Mouse (Mus musculus) neural tube, embryonic 14.5 days (tissue): ENCODE measurements at regions not wholly inside any gene's neighbourhood (a gene's known extent, or its start where the extent isn't known, plus 50 kb on each side); places are given as distances from the start of the nearest gene placed in this dataset.
A peak's percentile ranks its signal among the peaks of the same experiment; 100 is the strongest.

ENCODE experiments used
- ATAC-seq: fragments of 200-750 bp; cut with Nextera tagmentation; 2 replicates; pipeline ENCODE4 v1.8.0; 2017; ENCODE audit warnings: low read depth, mild to moderate bottlenecking, moderate TSS enrichment, moderate library complexity
- H3K27ac ChIP-seq: fragments of 300-500 bp; sonication (generic); 2 replicates; pipeline ENCODE4 v1.5.1; 2014; ENCODE audit warnings: low read depth, mild to moderate bottlenecking, control low read depth, low read length, moderate library complexity, mixed read lengths
- H3K27me3 ChIP-seq: fragments of 300-500 bp; sonication (generic); 2 replicates; pipeline ENCODE4 v1.6.1; 2014; ENCODE audit warnings: low read length; ENCODE audit not compliant: control insufficient read depth, insufficient read depth
- H3K36me3 ChIP-seq: fragments of 300-500 bp; sonication (generic); 2 replicates; pipeline ENCODE4 v1.6.1; 2014; ENCODE audit warnings: low read length, mixed read lengths; ENCODE audit not compliant: control insufficient read depth, insufficient read depth
- H3K4me1 ChIP-seq: fragments of 300-500 bp; sonication (generic); 2 replicates; pipeline ENCODE4 v1.6.1; 2014; ENCODE audit warnings: low read length; ENCODE audit not compliant: control insufficient read depth, insufficient read depth
- H3K4me2 ChIP-seq: fragments of 300-500 bp; sonication (generic); 2 replicates; pipeline ENCODE4 v1.6.1; 2014; ENCODE audit warnings: mild to moderate bottlenecking, low read depth, low read length, control low read depth
- H3K4me3 ChIP-seq: fragments of 300-500 bp; sonication (generic); 2 replicates; pipeline ENCODE4 v1.5.1; 2014; ENCODE audit warnings: low read depth, low read length, control low read depth, mixed read lengths
- H3K9ac ChIP-seq: fragments of 300-500 bp; sonication (generic); replicated peaks from 2 replicates; pipeline ENCODE4 v1.6.1; 2014; ENCODE audit warnings: low read depth, mild to moderate bottlenecking, control low read depth, low read length, mixed read lengths
- H3K9me3 ChIP-seq: fragments of 300-500 bp; sonication (generic); 2 replicates; pipeline ENCODE4 v1.6.1; 2016; ENCODE audit warnings: low read length; ENCODE audit not compliant: control insufficient read depth
- WGBS: fragments of 180-500 bp; shearing (Covaris S2); extraction: QIAGEN DNeasy Blood & Tissue Kit; methylation state at CpG from one replicate; pipeline ENCODE4 v1.1.7; 2014; 5-methylcytosine and 5-hydroxymethylcytosine counted together

DNA sequence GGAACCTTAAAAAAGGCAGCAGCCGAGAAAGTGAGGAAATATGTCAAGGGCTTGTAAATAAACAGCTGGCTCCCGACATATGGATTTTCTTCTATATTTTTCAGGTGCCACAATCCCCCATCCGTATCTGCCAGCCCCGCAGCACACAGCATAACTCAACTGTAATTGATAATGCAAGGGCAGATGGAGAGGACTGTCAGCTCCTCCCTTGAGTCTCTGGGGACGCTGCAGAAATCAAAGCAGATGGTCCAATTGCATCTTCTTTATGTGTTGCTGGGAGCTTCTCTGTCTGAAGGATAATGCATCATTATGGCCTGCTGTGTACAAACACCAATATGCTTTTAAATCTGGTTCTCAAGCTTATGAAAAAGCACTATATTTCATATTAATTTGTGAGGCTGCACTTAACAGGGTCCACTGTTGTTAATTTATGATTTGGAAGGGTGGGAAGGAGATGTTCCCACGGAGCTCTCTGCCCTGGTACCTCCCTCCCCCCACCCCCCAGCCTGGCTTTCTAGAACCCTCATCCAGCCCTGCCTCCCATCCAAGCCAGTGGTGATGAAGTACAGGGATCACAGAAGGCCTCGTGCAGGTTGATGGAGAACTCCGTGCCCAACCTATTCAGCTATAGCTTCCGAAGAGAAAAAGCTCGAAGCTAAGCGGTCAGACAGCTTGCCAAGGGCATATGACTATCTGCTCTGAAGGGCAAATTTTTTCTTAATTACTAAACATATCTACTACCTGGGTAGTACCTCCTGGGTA is 603.7 kb downstream of the Tox3 start:
- no peaks in the 10 kb centered on the region; the same call in 1 of the 2 replicates for H3K4me1 ChIP-seq
- no peaks in the 10 kb centered on the region for H3K36me3 ChIP-seq
- 39% methylated on average over 11 of the region's 11 CpGs for WGBS
- ATAC-seq, result peak; percentile 73; the same call in 1 of the 2 replicates
- no peak overlapping the region for H3K4me3 ChIP-seq
- no peak overlapping the region for H3K9ac ChIP-seq
- no peaks in the 10 kb centered on the region for H3K27me3 ChIP-seq
- H3K27ac ChIP-seq, result no peak overlapping the region
- no peak overlapping the region for H3K4me2 ChIP-seq
- H3K9me3 ChIP-seq, result no peaks in the 10 kb centered on the region

DNA sequence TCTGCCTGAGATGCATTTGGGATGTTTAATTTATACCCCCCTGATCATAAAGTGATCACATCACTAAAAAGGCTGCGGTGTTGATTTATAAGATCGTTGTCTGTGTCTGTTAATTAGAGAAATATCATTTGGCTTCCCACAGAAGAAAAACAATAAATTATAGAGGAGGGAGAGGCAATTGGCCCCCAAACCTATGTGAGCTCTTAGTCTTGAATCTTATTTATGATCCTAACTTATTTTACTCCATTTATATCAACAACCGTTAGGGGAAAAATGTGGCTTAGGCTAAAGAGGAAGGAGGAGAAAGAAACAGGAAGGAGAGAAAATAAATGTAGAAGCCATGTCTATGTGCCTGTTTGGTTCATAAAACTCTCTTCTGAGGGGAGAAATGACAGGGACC is 609.5 kb downstream of the Tox3 start:
- no peak overlapping the region for H3K27ac ChIP-seq
- no peaks in the 10 kb centered on the region for H3K9me3 ChIP-seq
- WGBS, result 66% methylated on average over 3 of the region's 3 CpGs
- no peak overlapping the region for H3K9ac ChIP-seq
- H3K4me3 ChIP-seq, result no peak overlapping the region
- no peaks in the 10 kb centered on the region for H3K36me3 ChIP-seq
- ATAC-seq, result no peak
- no peaks in the 10 kb centered on the region for H3K27me3 ChIP-seq
- H3K4me2 ChIP-seq, result no peak overlapping the region
- no peaks in the 10 kb centered on the region for H3K4me1 ChIP-seq

DNA sequence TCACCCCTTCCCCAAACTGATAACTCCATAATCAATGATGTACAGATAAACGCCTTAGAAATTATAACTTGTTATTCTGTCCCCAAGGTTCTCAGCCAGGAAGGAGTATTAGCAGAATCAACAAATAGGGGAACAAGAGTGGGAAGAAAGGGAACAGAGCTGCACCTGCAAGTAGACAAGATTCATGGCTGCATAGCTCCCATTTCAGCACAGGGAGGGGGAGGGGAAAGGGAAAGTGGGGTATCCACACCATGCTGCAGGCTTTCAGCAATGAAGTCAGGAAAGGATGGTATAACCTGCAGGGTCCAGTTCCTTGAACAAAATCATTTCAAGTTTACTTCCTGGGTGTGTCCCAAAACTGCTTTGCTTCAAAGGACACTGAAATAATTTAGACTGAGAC is 610.5 kb downstream of the Tox3 start:
- whole genome bisulfite sequencing, result 90% methylated on average over 1 of the region's 1 CpGs
- no peaks in the 10 kb centered on the region for H3K36me3 ChIP-seq
- H3K4me3 ChIP-seq, result no peak overlapping the region
- no peaks in the 10 kb centered on the region for H3K27me3 ChIP-seq
- no peak overlapping the region for H3K4me2 ChIP-seq
- H3K9ac ChIP-seq, result no peak overlapping the region
- H3K27ac ChIP-seq, result no peak overlapping the region
- no peaks in the 10 kb centered on the region for H3K9me3 ChIP-seq
- no peaks in the 10 kb centered on the region for H3K4me1 ChIP-seq
- ATAC-seq, result no peak

DNA sequence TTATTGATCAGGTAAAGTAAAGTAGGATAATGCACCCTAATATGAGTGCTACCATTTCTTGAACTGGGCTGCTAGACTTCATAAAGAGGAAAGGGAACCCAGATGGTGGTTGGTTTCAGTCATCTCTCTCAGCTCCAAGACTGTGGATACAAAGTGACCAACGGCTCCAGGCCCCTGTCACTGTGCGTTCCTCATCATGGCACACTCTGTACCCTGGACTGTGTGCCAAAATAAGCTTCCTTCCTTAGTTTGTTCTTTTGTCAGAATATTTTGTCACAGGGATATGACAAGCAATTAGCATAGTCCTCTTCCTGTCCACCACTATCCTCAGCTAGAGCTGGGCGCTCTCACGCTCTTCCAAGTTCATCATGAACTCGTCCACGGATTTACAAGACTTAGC is 620.9 kb downstream of the Tox3 start:
- ATAC-seq, result no peak
- Histone ChIP-seq H3K36me3 (no peaks in the 10 kb centered on the region), H3K27ac (no peak overlapping the region), H3K4me1 (no peaks in the 10 kb centered on the region), H3K27me3 (no peaks in the 10 kb centered on the region), H3K9ac (no peak overlapping the region), H3K4me3 (no peak overlapping the region), H3K9me3 (no peaks in the 10 kb centered on the region), H3K4me2 (no peak overlapping the region)
- 96% methylated on average over 6 of the region's 6 CpGs for WGBS

DNA sequence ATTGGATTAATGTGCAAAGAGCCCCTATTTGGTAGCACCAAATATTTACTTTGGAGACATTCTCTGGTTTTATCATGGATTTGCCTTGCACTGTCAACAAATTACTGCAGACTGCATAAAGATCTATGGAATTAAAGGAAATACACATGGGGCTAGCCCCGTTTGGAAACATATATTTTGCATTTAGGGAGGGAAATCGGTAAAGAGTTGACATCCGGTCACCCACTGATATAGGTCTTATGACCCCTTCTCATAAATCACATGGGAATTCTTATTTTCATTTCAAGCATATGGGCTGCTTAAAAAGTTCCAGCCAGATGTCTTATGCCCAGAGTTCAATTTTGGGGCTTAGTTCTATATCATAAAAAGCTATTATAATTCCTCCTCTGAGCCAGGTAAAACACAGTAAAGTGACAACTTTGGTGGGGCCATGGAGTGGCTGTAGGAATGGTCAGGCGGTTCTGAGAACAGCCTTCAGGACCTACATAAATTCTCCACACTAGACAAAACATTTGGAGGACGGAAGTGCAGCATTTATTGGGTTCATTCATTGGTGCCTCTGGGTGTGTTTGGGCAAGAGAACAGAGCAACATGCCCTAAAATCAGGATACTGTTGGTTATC is 626.3 kb downstream of the Tox3 start:
- no peak overlapping the region for H3K27ac ChIP-seq
- H3K9me3 ChIP-seq, result no peaks in the 10 kb centered on the region
- no peak for ATAC-seq
- no peak overlapping the region for H3K4me3 ChIP-seq
- H3K9ac ChIP-seq, result no peak overlapping the region
- WGBS, result 85% methylated on average over 5 of the region's 5 CpGs
- no peaks in the 10 kb centered on the region for H3K27me3 ChIP-seq
- no peaks in the 10 kb centered on the region for H3K4me1 ChIP-seq
- no peaks in the 10 kb centered on the region for H3K36me3 ChIP-seq
- no peak overlapping the region for H3K4me2 ChIP-seq

DNA sequence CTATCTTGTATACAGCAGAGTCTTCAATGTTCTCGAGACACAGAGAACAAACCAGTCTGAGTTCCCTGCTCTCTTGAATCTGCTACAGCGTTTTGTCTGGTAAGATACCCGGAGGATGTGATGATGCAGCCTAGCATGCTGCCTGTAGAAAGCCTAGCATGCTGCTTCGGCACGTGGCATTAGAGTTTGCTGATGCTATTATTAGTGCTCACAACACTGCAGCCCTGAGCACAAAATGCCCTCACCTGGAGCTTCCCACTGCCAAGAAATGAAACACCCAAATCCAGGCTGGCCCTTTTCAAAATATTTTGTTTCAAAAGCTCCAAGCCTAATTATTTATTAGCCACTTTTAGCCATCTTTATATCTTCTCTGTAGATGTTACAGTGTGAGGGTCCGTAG is 634.3 kb downstream of the Tox3 start:
- Histone ChIP-seq H3K27me3 (no peaks in the 10 kb centered on the region), H3K4me2 (no peak overlapping the region), H3K27ac (no peak overlapping the region), H3K9me3 (no peaks in the 10 kb centered on the region), H3K4me3 (no peak overlapping the region), H3K4me1 (no peaks in the 10 kb centered on the region), H3K36me3 (no peaks in the 10 kb centered on the region), H3K9ac (no peak overlapping the region)
- ATAC-seq, result no peak
- 83% methylated on average over 6 of the region's 6 CpGs for WGBS

DNA sequence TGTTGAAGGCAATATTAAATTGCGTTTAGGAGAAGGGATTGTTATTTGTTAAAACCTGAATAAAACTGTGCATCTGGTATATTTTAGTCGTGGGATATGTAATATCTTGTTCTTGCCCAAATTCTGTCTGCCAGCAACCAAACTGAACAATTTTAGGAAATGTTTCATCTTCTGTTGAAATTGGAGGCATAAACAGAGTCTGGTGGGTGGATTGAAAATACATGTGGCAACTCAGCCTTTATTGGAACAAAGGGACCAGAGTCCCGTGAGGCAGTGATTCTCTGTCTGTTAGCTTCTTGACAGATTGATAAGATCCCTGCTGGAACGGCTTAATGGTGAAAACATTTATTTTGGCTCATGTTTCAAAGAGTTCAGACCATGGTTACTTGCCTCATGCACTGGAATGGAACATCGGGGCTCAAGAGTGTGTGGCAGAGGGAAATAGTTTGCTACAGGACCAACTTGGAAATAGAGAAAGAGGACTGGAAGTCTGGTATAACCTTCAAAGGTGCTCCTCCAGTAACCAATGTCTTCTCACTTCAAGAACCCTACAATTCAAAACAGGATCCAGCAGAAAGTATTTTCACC is 640.7 kb downstream of the Tox3 start:
- no peak overlapping the region for H3K27ac ChIP-seq
- no peaks in the 10 kb centered on the region for H3K4me1 ChIP-seq
- H3K4me3 ChIP-seq, result no peak overlapping the region
- no peaks in the 10 kb centered on the region for H3K27me3 ChIP-seq
- no peak for ATAC-seq
- no peak overlapping the region for H3K4me2 ChIP-seq
- H3K9ac ChIP-seq, result no peak overlapping the region
- 60% methylated on average over 5 of the region's 5 CpGs for WGBS
- H3K36me3 ChIP-seq, result no peaks in the 10 kb centered on the region
- H3K9me3 ChIP-seq, result no peaks in the 10 kb centered on the region

DNA sequence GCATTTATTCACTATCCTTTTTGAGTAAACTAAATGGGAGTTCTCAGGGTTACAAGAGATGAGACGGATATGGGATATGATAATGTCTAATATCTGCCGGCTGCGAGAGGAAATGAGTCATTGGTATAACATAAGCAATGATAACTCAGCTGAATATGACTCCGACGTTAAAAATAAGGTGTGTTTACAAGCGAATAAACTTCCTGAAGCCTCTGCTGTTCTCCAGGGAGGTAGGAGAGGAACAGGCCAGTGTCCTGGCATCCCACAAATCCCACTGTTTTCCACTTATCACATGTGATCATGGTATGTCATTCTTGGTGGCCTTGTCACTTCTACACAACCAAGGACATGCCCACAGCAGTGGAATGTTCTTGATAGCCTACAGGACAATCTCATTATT is 641.7 kb upstream of the Sall1 start:
- no peaks in the 10 kb centered on the region for H3K4me1 ChIP-seq
- no peak overlapping the region for H3K4me3 ChIP-seq
- H3K9me3 ChIP-seq, result no peaks in the 10 kb centered on the region
- H3K27me3 ChIP-seq, result no peaks in the 10 kb centered on the region
- no peaks in the 10 kb centered on the region for H3K36me3 ChIP-seq
- no peak overlapping the region for H3K27ac ChIP-seq
- H3K9ac ChIP-seq, result no peak overlapping the region
- ATAC-seq, result no peak
- no peak overlapping the region for H3K4me2 ChIP-seq
- WGBS, result 90% methylated on average over 6 of the region's 6 CpGs

DNA sequence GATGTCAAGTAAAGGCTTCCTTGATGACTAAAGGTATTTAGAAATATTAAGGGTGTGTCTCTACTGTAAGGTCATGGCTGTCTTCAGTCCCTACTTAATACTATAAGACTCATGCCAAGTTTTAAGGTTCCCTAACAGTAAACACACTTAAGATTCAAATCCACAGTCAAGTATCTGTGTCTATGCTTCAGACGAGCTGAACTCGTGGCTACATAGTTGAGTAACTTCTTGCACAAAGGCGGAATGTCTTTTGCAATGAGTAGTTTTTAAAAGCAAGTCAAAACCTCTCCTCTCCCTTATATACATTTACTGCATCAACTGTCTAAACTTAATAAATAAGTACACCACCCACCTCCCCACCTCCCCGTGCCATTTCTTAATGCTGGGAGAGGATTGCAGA is 637.0 kb upstream of the Sall1 start:
- no peak overlapping the region for H3K27ac ChIP-seq
- no peak for ATAC-seq
- no peaks in the 10 kb centered on the region for H3K27me3 ChIP-seq
- no peak overlapping the region for H3K4me2 ChIP-seq
- no peak overlapping the region for H3K9ac ChIP-seq
- 96% methylated on average over 4 of the region's 4 CpGs for WGBS
- H3K4me3 ChIP-seq, result no peak overlapping the region
- H3K4me1 ChIP-seq, result no peaks in the 10 kb centered on the region
- H3K9me3 ChIP-seq, result no peaks in the 10 kb centered on the region
- no peaks in the 10 kb centered on the region for H3K36me3 ChIP-seq
